Mouse (Mus musculus): ENCODE measurements at regions not wholly inside any gene's neighbourhood (a gene's known extent, or its start where the extent isn't known, plus 50 kb on each side); places are given as distances from the start of the nearest gene placed in this dataset.

- no peak for TF ChIP-seq CTCF (IDR thresholded peaks at IDR 0.05; ENCODE audit: low read depth)
- TF ChIP-seq EP300 (IDR thresholded peaks at IDR 0.05; ENCODE audit: low read depth) = no peak
Observed at GRCm38 (mm10) chr3:80324726-80325125, 440.4 kb downstream of the Fam198b start.

Data from liver, embryonic 14.5 days (tissue).